Mouse (Mus musculus): ENCODE measurements at regions not wholly inside any gene's neighbourhood (a gene's known extent, or its start where the extent isn't known, plus 50 kb on each side); places are given as distances from the start of the nearest gene placed in this dataset.

GRCm38 (mm10) chr7:70065471-70066130 lies 300.9 kb downstream of the Nr2f2 start:
- WGBS = 77% methylated on average over 11 of the region's 11 CpGs
- Histone ChIP-seq H3K27ac (no peak overlapping the region), H3K4me2 (replicated peaks) (no peak overlapping the region), H3K9me3 (no peaks in the 10 kb centered on the region), H3K9ac (no peak overlapping the region), H3K4me1 (peaks cover 13% of the 10 kb centered on the region), H3K27me3 (0 out of 2 replicates have a peak, but pooled peaks cover 2% of the 10 kb centered on the region), H3K4me3 (no peak overlapping the region), H3K36me3 (no peaks in the 10 kb centered on the region)
- no peak for ATAC-seq (ENCODE audit: insufficient number of reproducible peaks, insufficient read depth, low FRiP score, low TSS enrichment)

- ATAC-seq (ENCODE audit: insufficient number of reproducible peaks, insufficient read depth, low FRiP score, low TSS enrichment) = no peak
- no peaks in the 10 kb centered on the region for H3K9me3 ChIP-seq
- 94% methylated on average over 5 of the region's 5 CpGs for WGBS
Observed at GRCm38 (mm10) chr7:70047415-70047753, 319.2 kb downstream of the Nr2f2 start.

GRCm38 (mm10) chr7:70046691-70047414 lies 319.7 kb downstream of the Nr2f2 start:
- H3K36me3 ChIP-seq = no peaks in the 10 kb centered on the region
- H3K9ac ChIP-seq = no peak overlapping the region
- no peaks in the 10 kb centered on the region for H3K27me3 ChIP-seq
- H3K4me3 ChIP-seq = no peak overlapping the region
- WGBS = 47% methylated on average over 17 of the region's 17 CpGs
- H3K4me2 ChIP-seq (replicated peaks) = no peak overlapping the region
- ATAC-seq (ENCODE audit: insufficient number of reproducible peaks, insufficient read depth, low FRiP score, low TSS enrichment) = no peak
- no peaks in the 10 kb centered on the region for H3K9me3 ChIP-seq
- H3K27ac ChIP-seq = no peak overlapping the region
- no peaks in the 10 kb centered on the region for H3K4me1 ChIP-seq

More at GRCm38 (mm10) chr7:70047415-70047753, 319.2 kb downstream of the Nr2f2 start:
- Histone ChIP-seq H3K27me3 (no peaks in the 10 kb centered on the region), H3K27ac (no peak overlapping the region), H3K4me3 (no peak overlapping the region), H3K4me2 (replicated peaks) (no peak overlapping the region), H3K4me1 (no peaks in the 10 kb centered on the region), H3K36me3 (no peaks in the 10 kb centered on the region), H3K9ac (no peak overlapping the region)

GRCm38 (mm10) chr7:70037011-70037410 lies 329.5 kb downstream of the Nr2f2 start:
- Histone ChIP-seq H3K9ac (no peak overlapping the region), H3K36me3 (no peaks in the 10 kb centered on the region), H3K9me3 (no peaks in the 10 kb centered on the region), H3K4me3 (no peak overlapping the region), H3K27me3 (no peaks in the 10 kb centered on the region), H3K4me2 (replicated peaks) (no peak overlapping the region), H3K4me1 (no peaks in the 10 kb centered on the region), H3K27ac (no peak overlapping the region)
- ATAC-seq (ENCODE audit: insufficient number of reproducible peaks, insufficient read depth, low FRiP score, low TSS enrichment) = no peak
- 71% methylated on average over 1 of the region's 1 CpGs for WGBS

- WGBS = 87% methylated on average over 2 of the region's 2 CpGs
- H3K27ac ChIP-seq = no peak overlapping the region
- H3K27me3 ChIP-seq = no peaks in the 10 kb centered on the region
- H3K9ac ChIP-seq = no peak overlapping the region
- no peak for ATAC-seq (ENCODE audit: insufficient number of reproducible peaks, insufficient read depth, low FRiP score, low TSS enrichment)
- no peaks in the 10 kb centered on the region for H3K36me3 ChIP-seq
- H3K4me2 ChIP-seq (replicated peaks) = no peak overlapping the region
- H3K4me3 ChIP-seq = no peak overlapping the region
- no peaks in the 10 kb centered on the region for H3K9me3 ChIP-seq
- no peaks in the 10 kb centered on the region for H3K4me1 ChIP-seq
Observed at GRCm38 (mm10) chr7:70032857-70033256, 333.7 kb downstream of the Nr2f2 start.

- Histone ChIP-seq H3K9ac (no peak overlapping the region), H3K27ac (no peak overlapping the region), H3K36me3 (no peaks in the 10 kb centered on the region), H3K27me3 (no peaks in the 10 kb centered on the region), H3K9me3 (no peaks in the 10 kb centered on the region), H3K4me2 (replicated peaks) (no peak overlapping the region), H3K4me3 (no peak overlapping the region), H3K4me1 (no peaks in the 10 kb centered on the region)
- 60% methylated on average over 2 of the region's 2 CpGs for WGBS
- no peak for ATAC-seq (ENCODE audit: insufficient number of reproducible peaks, insufficient read depth, low FRiP score, low TSS enrichment)
Observed at GRCm38 (mm10) chr7:70029311-70029710, 337.2 kb downstream of the Nr2f2 start.

GRCm38 (mm10) chr7:70025527-70025926 lies 341.0 kb downstream of the Nr2f2 start:
- Histone ChIP-seq H3K4me2 (replicated peaks) (no peak overlapping the region), H3K9ac (no peak overlapping the region), H3K9me3 (no peaks in the 10 kb centered on the region), H3K4me3 (no peak overlapping the region), H3K36me3 (no peaks in the 10 kb centered on the region), H3K27me3 (no peaks in the 10 kb centered on the region), H3K27ac (no peak overlapping the region), H3K4me1 (no peaks in the 10 kb centered on the region)
- no peak for ATAC-seq (ENCODE audit: insufficient number of reproducible peaks, insufficient read depth, low FRiP score, low TSS enrichment)

GRCm38 (mm10) chr7:70016611-70017010 lies 349.9 kb downstream of the Nr2f2 start:
- no peaks in the 10 kb centered on the region for H3K4me1 ChIP-seq
- H3K4me2 ChIP-seq (replicated peaks) = no peak overlapping the region
- no peaks in the 10 kb centered on the region for H3K36me3 ChIP-seq
- H3K9ac ChIP-seq = no peak overlapping the region
- no peak overlapping the region for H3K27ac ChIP-seq
- H3K9me3 ChIP-seq = no peaks in the 10 kb centered on the region
- H3K27me3 ChIP-seq = no peaks in the 10 kb centered on the region
- H3K4me3 ChIP-seq = no peak overlapping the region
- no peak for ATAC-seq (ENCODE audit: insufficient number of reproducible peaks, insufficient read depth, low FRiP score, low TSS enrichment)

GRCm38 (mm10) chr7:70003200-70003986 lies 363.1 kb downstream of the Nr2f2 start:
- Histone ChIP-seq H3K4me2 (replicated peaks) (no peak overlapping the region), H3K9ac (no peak overlapping the region), H3K27ac (no peak overlapping the region), H3K36me3 (no peaks in the 10 kb centered on the region), H3K27me3 (no peaks in the 10 kb centered on the region), H3K4me3 (no peak overlapping the region), H3K9me3 (no peaks in the 10 kb centered on the region), H3K4me1 (no peaks in the 10 kb centered on the region)
- WGBS = 57% methylated on average over 8 of the region's 8 CpGs
- no peak for ATAC-seq (ENCODE audit: insufficient number of reproducible peaks, insufficient read depth, low FRiP score, low TSS enrichment)

GRCm38 (mm10) chr7:69998756-69999155 lies 367.8 kb downstream of the Nr2f2 start:
- 64% methylated on average over 1 of the region's 1 CpGs for WGBS
- Histone ChIP-seq H3K4me1 (no peaks in the 10 kb centered on the region), H3K36me3 (no peaks in the 10 kb centered on the region), H3K27me3 (no peaks in the 10 kb centered on the region), H3K9me3 (no peaks in the 10 kb centered on the region), H3K4me2 (replicated peaks) (no peak overlapping the region), H3K27ac (no peak overlapping the region), H3K4me3 (no peak overlapping the region), H3K9ac (no peak overlapping the region)
- no peak for ATAC-seq (ENCODE audit: insufficient number of reproducible peaks, insufficient read depth, low FRiP score, low TSS enrichment)

GRCm38 (mm10) chr7:69994540-69995303 lies 371.8 kb downstream of the Nr2f2 start:
- no peaks in the 10 kb centered on the region for H3K27me3 ChIP-seq
- no peak for ATAC-seq (ENCODE audit: insufficient number of reproducible peaks, insufficient read depth, low FRiP score, low TSS enrichment)
- WGBS = 77% methylated on average over 6 of the region's 6 CpGs
- no peaks in the 10 kb centered on the region for H3K9me3 ChIP-seq
- no peak overlapping the region for H3K4me2 ChIP-seq (replicated peaks)
- no peak overlapping the region for H3K4me3 ChIP-seq
- no peak overlapping the region for H3K9ac ChIP-seq
- H3K27ac ChIP-seq = no peak overlapping the region
- peaks cover 8% of the 10 kb centered on the region; the same call in 1 of the 2 replicates for H3K4me1 ChIP-seq
- no peaks in the 10 kb centered on the region for H3K36me3 ChIP-seq
